Comparison of ENCODE assay signal across 21 mouse cellular contexts in the genomic region with DNA sequence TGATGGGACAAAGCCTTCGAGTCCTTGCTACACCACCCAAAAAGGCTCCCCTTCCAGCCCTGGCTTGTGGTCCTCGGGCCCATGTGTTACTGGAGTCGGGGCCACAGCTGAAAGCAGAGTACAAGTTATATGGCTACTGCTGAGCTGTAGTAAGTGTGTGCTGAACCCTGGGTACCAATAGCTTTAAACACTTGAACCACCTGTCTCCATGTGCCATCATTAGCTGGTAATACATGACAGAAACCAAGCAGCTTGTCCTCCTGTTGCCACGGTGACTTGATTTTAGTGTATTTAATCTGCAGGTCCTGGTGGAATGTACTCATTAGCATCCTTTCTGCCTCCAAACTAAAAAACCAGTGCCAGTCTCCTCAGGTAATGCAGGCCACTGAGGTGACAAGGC.
DNase-seq lines count a peak whose midpoint lies in the region; ATAC-seq and TF ChIP-seq lines count a peak whose summit lies in the region.
"Had no signal": no experiment of that assay in that cellular context is flagged by ENCODE, and none has a peak within 500 bp of the region (broad histone marks: within the 10 kb centered on the region; RNA-seq: fewer than 3 reads in every experiment).

No protein-coding gene starts in this region.

- H3K27ac ChIP-seq in hindbrain, embryonic 16.5 days (ENCODE audit: low read depth, low read length) = peak overlapping the region; percentile 24; the same call in 1 of the 2 replicates
- no peak overlapping the region for H3K27ac ChIP-seq in hindbrain, postnatal 0 days
- 0 out of 2 replicates have a peak overlapping the region, but pooled peaks have one; percentile 10 for H3K27ac ChIP-seq in midbrain, embryonic 13.5 days
- H3K27ac ChIP-seq in midbrain, embryonic 14.5 days (replicated peaks; ENCODE audit: low read depth, low read length) = no peak overlapping the region
- 0 out of 2 replicates have a peak overlapping the region, but pooled peaks have one; percentile 23 for H3K27ac ChIP-seq in midbrain, embryonic 16.5 days (ENCODE audit: low read length)
- no peak overlapping the region for H3K27ac ChIP-seq in midbrain, embryonic 11.5 days (ENCODE audit: low read depth, low read length)
- H3K27ac ChIP-seq in neural tube, embryonic 15.5 days (replicated peaks) = peak overlapping the region; percentile 24; the same call in 1 of the 2 replicates
- H3K27ac ChIP-seq: embryonic facial prominence, embryonic 10.5 days; embryonic facial prominence, embryonic 12.5 days; forebrain, embryonic 12.5 days had no signal

- H3K27me3 ChIP-seq in hindbrain, embryonic 16.5 days (replicated peaks; ENCODE audit: control insufficient read depth, insufficient read depth, low read length) = no peaks in the 10 kb centered on the region
- no peaks in the 10 kb centered on the region for H3K27me3 ChIP-seq in hindbrain, postnatal 0 days (ENCODE audit: insufficient read depth, low read length)
- no peaks in the 10 kb centered on the region for H3K27me3 ChIP-seq in midbrain, embryonic 13.5 days
- H3K27me3 ChIP-seq in midbrain, embryonic 14.5 days (ENCODE audit: control insufficient read depth, insufficient read depth, low read length) = no peaks in the 10 kb centered on the region
- H3K27me3 ChIP-seq in midbrain, embryonic 16.5 days (ENCODE audit: control insufficient read depth, insufficient read depth, low read depth, low read length) = no peaks in the 10 kb centered on the region
- no peaks in the 10 kb centered on the region for H3K27me3 ChIP-seq in midbrain, embryonic 11.5 days (ENCODE audit: control insufficient read depth, insufficient read depth, low read length)
- H3K27me3 ChIP-seq in neural tube, embryonic 15.5 days (replicated peaks) = no peaks in the 10 kb centered on the region
- H3K27me3 ChIP-seq: embryonic facial prominence, embryonic 12.5 days; forebrain, embryonic 12.5 days had no signal

- no peak overlapping the region for H3K4me3 ChIP-seq in hindbrain, embryonic 16.5 days (ENCODE audit: low read length)
- no peak overlapping the region for H3K4me3 ChIP-seq in hindbrain, postnatal 0 days (ENCODE audit: low read length)
- H3K4me3 ChIP-seq in midbrain, embryonic 13.5 days (replicated peaks) = no peak overlapping the region
- H3K4me3 ChIP-seq in midbrain, embryonic 14.5 days (replicated peaks; ENCODE audit: low read depth, low read length) = no peak overlapping the region
- no peak overlapping the region for H3K4me3 ChIP-seq in midbrain, embryonic 16.5 days (ENCODE audit: low read depth, low read length)
- H3K4me3 ChIP-seq in midbrain, embryonic 11.5 days (ENCODE audit: low read depth, low read length) = no peak overlapping the region
- H3K4me3 ChIP-seq in neural tube, embryonic 15.5 days (replicated peaks) = no peak overlapping the region
- H3K4me3 ChIP-seq: embryonic facial prominence, embryonic 10.5 days; embryonic facial prominence, embryonic 12.5 days; forebrain, embryonic 12.5 days had no signal

- no peak overlapping the region for H3K4me2 ChIP-seq in hindbrain, embryonic 16.5 days (ENCODE audit: low read length)
- H3K4me2 ChIP-seq in hindbrain, postnatal 0 days (ENCODE audit: low read depth, low read length) = no peak overlapping the region
- no peak overlapping the region for H3K4me2 ChIP-seq in midbrain, embryonic 13.5 days (replicated peaks)
- no peak overlapping the region for H3K4me2 ChIP-seq in midbrain, embryonic 14.5 days (ENCODE audit: low read length)
- no peak overlapping the region for H3K4me2 ChIP-seq in midbrain, embryonic 16.5 days (ENCODE audit: low read length)
- no peak overlapping the region for H3K4me2 ChIP-seq in midbrain, embryonic 11.5 days
- H3K4me2 ChIP-seq in neural tube, embryonic 15.5 days = no peak overlapping the region
- H3K4me2 ChIP-seq: embryonic facial prominence, embryonic 12.5 days; forebrain, embryonic 12.5 days had no signal

- peak; percentile 31; the same call in 1 of the 2 replicates for ATAC-seq in hindbrain, embryonic 16.5 days
- ATAC-seq in hindbrain, postnatal 0 days = no peak
- ATAC-seq in midbrain, embryonic 13.5 days = no peak
- ATAC-seq in midbrain, embryonic 14.5 days (ENCODE audit: low FRiP score, low TSS enrichment) = no peak
- ATAC-seq in midbrain, embryonic 16.5 days = peak; percentile 52
- no peak for ATAC-seq in midbrain, embryonic 11.5 days (ENCODE audit: low FRiP score)
- peak; percentile 43; the same call in 1 of the 2 replicates for ATAC-seq in neural tube, embryonic 15.5 days (ENCODE audit: low FRiP score)
- ATAC-seq in cerebellum, adult (ENCODE audit: insufficient number of reproducible peaks, low FRiP score, low TSS enrichment) = no peak
- ATAC-seq: forebrain, embryonic 14.5 days; forebrain, embryonic 16.5 days had no signal

- WGBS in hindbrain, embryonic 16.5 days = 78% methylated on average over 4 of the region's 4 CpGs
- 80% methylated on average over 4 of the region's 4 CpGs for WGBS in hindbrain, postnatal 0 days
- 88% methylated on average over 4 of the region's 4 CpGs for WGBS in midbrain, embryonic 13.5 days
- 89% methylated on average over 4 of the region's 4 CpGs for WGBS in midbrain, embryonic 14.5 days
- 72% methylated on average over 4 of the region's 4 CpGs for WGBS in midbrain, embryonic 16.5 days
- 95% methylated on average over 4 of the region's 4 CpGs for WGBS in midbrain, embryonic 11.5 days
- WGBS in neural tube, embryonic 15.5 days = 75% methylated on average over 4 of the region's 4 CpGs

- no peak for TF ChIP-seq CTCF in hindbrain, postnatal 0 days (IDR thresholded peaks at IDR 0.05; ENCODE audit: low read depth)

- no peak for DNase-seq in hindbrain, postnatal 0 days (ENCODE audit: low spot score)
- no peak for DNase-seq in midbrain, embryonic 14.5 days
- DNase-seq in midbrain, embryonic 11.5 days (ENCODE audit: low spot score, missing footprints) = no peak
- DNase-seq: adrenal gland, adult 2 months; adrenal gland, postnatal 10 days; adrenal gland, postnatal 25 days; cerebellum, adult 11-12 months; cerebellum, adult 2 months; cerebellum, adult 9-10 months; cerebellum, postnatal 10 days; cerebellum, postnatal 25 days had no signal

- no peak overlapping the region for H3K9ac ChIP-seq in hindbrain, embryonic 16.5 days (ENCODE audit: low read depth, low read length)
- no peak overlapping the region for H3K9ac ChIP-seq in hindbrain, postnatal 0 days (replicated peaks; ENCODE audit: low read length)
- H3K9ac ChIP-seq in midbrain, embryonic 13.5 days (replicated peaks) = no peak overlapping the region
- no peak overlapping the region for H3K9ac ChIP-seq in midbrain, embryonic 14.5 days (replicated peaks; ENCODE audit: low read length)
- no peak overlapping the region for H3K9ac ChIP-seq in midbrain, embryonic 16.5 days (ENCODE audit: low read depth, low read length)
- no peak overlapping the region for H3K9ac ChIP-seq in midbrain, embryonic 11.5 days (ENCODE audit: low read length)
- no peak overlapping the region for H3K9ac ChIP-seq in neural tube, embryonic 15.5 days (replicated peaks)
- H3K9ac ChIP-seq: embryonic facial prominence, embryonic 12.5 days; forebrain, embryonic 12.5 days had no signal

- H3K4me1 ChIP-seq in hindbrain, embryonic 16.5 days (ENCODE audit: control insufficient read depth, insufficient read depth, low read depth, low read length) = peaks cover 2% of the 10 kb centered on the region; the same call in 1 of the 2 replicates
- no peaks in the 10 kb centered on the region for H3K4me1 ChIP-seq in hindbrain, postnatal 0 days (ENCODE audit: insufficient read depth, low read length)
- H3K4me1 ChIP-seq in midbrain, embryonic 13.5 days (replicated peaks) = peaks cover 21% of the 10 kb centered on the region
- no peaks in the 10 kb centered on the region for H3K4me1 ChIP-seq in midbrain, embryonic 14.5 days (ENCODE audit: control insufficient read depth, insufficient read depth, low read length)
- H3K4me1 ChIP-seq in midbrain, embryonic 16.5 days (ENCODE audit: control insufficient read depth, insufficient read depth, low read length) = no peaks in the 10 kb centered on the region; the same call in 1 of the 2 replicates
- no peaks in the 10 kb centered on the region; the same call in 1 of the 2 replicates for H3K4me1 ChIP-seq in midbrain, embryonic 11.5 days (ENCODE audit: control insufficient read depth, insufficient read depth, low read length)
- peaks cover 24% of the 10 kb centered on the region for H3K4me1 ChIP-seq in neural tube, embryonic 15.5 days

- H3K36me3 ChIP-seq in hindbrain, embryonic 16.5 days (ENCODE audit: control insufficient read depth, insufficient read depth, low read length) = no peaks in the 10 kb centered on the region
- H3K36me3 ChIP-seq in hindbrain, postnatal 0 days (ENCODE audit: insufficient read depth, low read length) = no peaks in the 10 kb centered on the region; the same call in 1 of the 2 replicates
- H3K36me3 ChIP-seq in midbrain, embryonic 13.5 days = peaks cover 12% of the 10 kb centered on the region; the same call in 1 of the 2 replicates
- 0 out of 2 replicates have a peak, but pooled peaks cover 3% of the 10 kb centered on the region for H3K36me3 ChIP-seq in midbrain, embryonic 14.5 days (ENCODE audit: control insufficient read depth, insufficient read depth, low read length)
- no peaks in the 10 kb centered on the region for H3K36me3 ChIP-seq in midbrain, embryonic 16.5 days (ENCODE audit: control insufficient read depth, insufficient read depth, low read length)
- no peaks in the 10 kb centered on the region for H3K36me3 ChIP-seq in midbrain, embryonic 11.5 days (ENCODE audit: control insufficient read depth, insufficient read depth, low read length)
- H3K36me3 ChIP-seq in neural tube, embryonic 15.5 days = 0 out of 2 replicates have a peak, but pooled peaks cover 4% of the 10 kb centered on the region

- H3K9me3 ChIP-seq in hindbrain, embryonic 16.5 days (ENCODE audit: control insufficient read depth, low read length) = no peaks in the 10 kb centered on the region
- H3K9me3 ChIP-seq in hindbrain, postnatal 0 days (ENCODE audit: low read length) = no peaks in the 10 kb centered on the region
- H3K9me3 ChIP-seq in midbrain, embryonic 13.5 days = no peaks in the 10 kb centered on the region
- H3K9me3 ChIP-seq in midbrain, embryonic 14.5 days (ENCODE audit: control insufficient read depth, low read length) = no peaks in the 10 kb centered on the region
- no peaks in the 10 kb centered on the region for H3K9me3 ChIP-seq in midbrain, embryonic 16.5 days (replicated peaks; ENCODE audit: control insufficient read depth, low read length, poor library complexity, severe bottlenecking)
- no peaks in the 10 kb centered on the region for H3K9me3 ChIP-seq in midbrain, embryonic 11.5 days (ENCODE audit: control insufficient read depth, low read length)
- no peaks in the 10 kb centered on the region for H3K9me3 ChIP-seq in neural tube, embryonic 15.5 days (replicated peaks)
- H3K9me3 ChIP-seq: embryonic facial prominence, embryonic 10.5 days; embryonic facial prominence, embryonic 12.5 days; forebrain, embryonic 12.5 days had no signal

Comparison
In these comparisons a context has a peak if more than half of its experiments do, and no peak if none do; other contexts are left out.
1. ATAC-seq: peak in hindbrain, embryonic 16.5 days (single experiment), midbrain, embryonic 16.5 days (single experiment) and neural tube, embryonic 15.5 days (single experiment); none in hindbrain, postnatal 0 days (single experiment), midbrain, embryonic 13.5 days (single experiment), midbrain, embryonic 14.5 days (single experiment), midbrain, embryonic 11.5 days (single experiment) and cerebellum, adult (single experiment).
2. H3K27ac ChIP-seq: peak in hindbrain, embryonic 16.5 days (single experiment), midbrain, embryonic 13.5 days (single experiment), midbrain, embryonic 16.5 days (single experiment) and neural tube, embryonic 15.5 days (single experiment); none in hindbrain, postnatal 0 days (single experiment), midbrain, embryonic 14.5 days (single experiment) and midbrain, embryonic 11.5 days (single experiment).